Mouse (Mus musculus) stomach, embryonic 16.5 days (tissue): ENCODE measurements around the gene Ptprr. TPM values are rescaled to one million over a fixed set of nuclear protein-coding genes. Genes with fewer than 3 reads are reported as not detected.
A peak's percentile ranks its signal among the peaks of the same experiment; 100 is the strongest.

Experiments used
- ATAC-seq: fragments of 200-750 bp; cut with Nextera tagmentation; 2 replicates; pipeline ENCODE4 v1.8.0; 2017; ENCODE audit warnings: moderate number of reproducible peaks, moderate TSS enrichment; ENCODE audit not compliant: insufficient read depth, low FRiP score
- H3K27ac ChIP-seq: fragments of 300-500 bp; sonication (generic); 2 replicates; pipeline ENCODE4 v1.5.1; 2014; ENCODE audit warnings: low read length
- H3K27me3 ChIP-seq: fragments of 300-500 bp; sonication (generic); 2 replicates; pipeline ENCODE4 v1.6.1; 2014; ENCODE audit warnings: low read length, control low read depth, mixed read lengths; ENCODE audit not compliant: control insufficient read depth, insufficient read depth
- H3K36me3 ChIP-seq: fragments of 300-500 bp; sonication (generic); 2 replicates; pipeline ENCODE4 v1.6.1; 2014; ENCODE audit warnings: low read length; ENCODE audit not compliant: control insufficient read depth, insufficient read depth
- H3K4me1 ChIP-seq: fragments of 300-500 bp; sonication (generic); 2 replicates; pipeline ENCODE4 v1.6.1; 2014; ENCODE audit warnings: low read length, control low read depth, mixed read lengths; ENCODE audit not compliant: control insufficient read depth, insufficient read depth
- H3K4me2 ChIP-seq: fragments of 300-500 bp; sonication (generic); 2 replicates; pipeline ENCODE4 v1.6.1; 2014; ENCODE audit warnings: low read depth, low read length, mixed read lengths
- H3K4me3 ChIP-seq: fragments of 300-500 bp; sonication (generic); replicated peaks from 2 replicates; pipeline ENCODE4 v1.5.1; 2014; ENCODE audit warnings: mild to moderate bottlenecking, low read length
- H3K9ac ChIP-seq: fragments of 300-500 bp; sonication (generic); 2 replicates; pipeline ENCODE4 v1.6.1; 2014; ENCODE audit warnings: low read length
- H3K9me3 ChIP-seq: fragments of 300-500 bp; sonication (generic); replicated peaks from 2 replicates; pipeline ENCODE4 v1.6.1; 2016; ENCODE audit warnings: low read length, control low read depth; ENCODE audit not compliant: control insufficient read depth
- WGBS: fragments of 180-500 bp; shearing (Covaris S2); extraction: QIAGEN DNeasy Blood & Tissue Kit; methylation state at CpG from one replicate; pipeline ENCODE4 v1.1.7; 2014; 5-methylcytosine and 5-hydroxymethylcytosine counted together
- polyA plus RNA-seq: library from polyadenylated mRNA; unstranded; fragments of >200 nt; fragmentation: Nextera tagmentation; extraction: Ambion mirVana; gene quantifications from 2 replicates; pipeline ENCODE4 v1.2.1, GENCODE M21; 2015

Ptprr gene
- polyA plus RNA-seq, 1 experiment from 2014 or later = 2.3 TPM

DNA sequence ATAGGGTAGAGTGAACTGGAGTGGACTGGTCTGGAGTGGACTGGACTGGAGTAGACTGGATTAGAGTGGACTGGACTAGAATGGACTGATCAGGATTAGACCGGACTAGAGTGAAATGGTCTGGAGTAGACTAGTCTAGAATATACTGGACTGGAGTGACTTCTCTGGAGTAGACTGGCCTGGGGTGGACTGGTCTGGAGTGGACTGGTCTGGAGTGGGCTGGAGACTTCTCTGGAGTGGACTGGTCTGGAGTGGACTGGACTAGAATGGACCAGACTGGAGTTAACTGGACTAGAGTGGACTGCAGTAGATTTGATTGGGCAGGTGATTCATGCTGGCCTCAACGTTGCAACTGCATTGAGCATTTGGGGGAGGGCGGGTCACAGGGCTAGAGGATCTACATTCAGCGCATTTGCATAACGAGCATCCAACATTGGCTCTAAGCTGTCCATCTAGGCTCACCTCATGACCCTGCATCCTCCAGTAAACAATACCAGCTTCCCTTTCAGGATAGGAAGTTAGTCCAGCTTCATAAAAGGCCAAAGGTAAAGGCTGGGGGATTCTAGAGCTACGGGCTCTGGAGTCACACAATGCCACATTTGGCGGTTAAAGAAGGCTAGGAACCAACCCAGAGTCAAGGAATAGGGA is 268.8 kb downstream of the Ptprr start:
- Histone ChIP-seq H3K4me2 (no peak overlapping the region), H3K9ac (no peak overlapping the region), H3K27me3 (no peaks in the 10 kb centered on the region), H3K9me3 (no peaks in the 10 kb centered on the region), H3K4me3 (no peak overlapping the region), H3K36me3 (no peaks in the 10 kb centered on the region), H3K27ac (no peak overlapping the region; the same call in 1 of the 2 replicates), H3K4me1 (no peaks in the 10 kb centered on the region)
- 80% methylated on average over 7 of the region's 7 CpGs for WGBS
- ATAC-seq = no peak

GRCm38 (mm10) chr10:116288130-116288529 is 270.1 kb downstream of the Ptprr start:
- 38% methylated on average over 9 of the region's 9 CpGs for WGBS
- no peaks in the 10 kb centered on the region for H3K27me3 ChIP-seq
- H3K4me1 ChIP-seq = no peaks in the 10 kb centered on the region
- H3K36me3 ChIP-seq = no peaks in the 10 kb centered on the region
- no peak overlapping the region for H3K9ac ChIP-seq
- no peak overlapping the region for H3K4me2 ChIP-seq
- no peak overlapping the region for H3K4me3 ChIP-seq
- no peak for ATAC-seq
- H3K27ac ChIP-seq = no peak overlapping the region
- H3K9me3 ChIP-seq = no peaks in the 10 kb centered on the region

GRCm38 (mm10) chr10:116290483-116290882 is 272.5 kb downstream of the Ptprr start:
- WGBS = 73% methylated on average over 4 of the region's 4 CpGs
- no peak for ATAC-seq

GRCm38 (mm10) chr10:116291153-116291755 is 273.2 kb downstream of the Ptprr start:
- no peak for ATAC-seq
- Histone ChIP-seq H3K9me3 (no peaks in the 10 kb centered on the region), H3K4me3 (no peak overlapping the region), H3K27me3 (no peaks in the 10 kb centered on the region), H3K4me2 (no peak overlapping the region), H3K4me1 (no peaks in the 10 kb centered on the region), H3K36me3 (no peaks in the 10 kb centered on the region), H3K27ac (no peak overlapping the region), H3K9ac (no peak overlapping the region)
- 58% methylated on average over 8 of the region's 8 CpGs for WGBS

More at GRCm38 (mm10) chr10:116290483-116290882, 272.5 kb downstream of the Ptprr start:
- Histone ChIP-seq H3K36me3 (no peaks in the 10 kb centered on the region), H3K27ac (no peak overlapping the region), H3K4me1 (no peaks in the 10 kb centered on the region), H3K27me3 (no peaks in the 10 kb centered on the region), H3K9ac (no peak overlapping the region), H3K9me3 (no peaks in the 10 kb centered on the region), H3K4me2 (no peak overlapping the region), H3K4me3 (no peak overlapping the region)

DNA sequence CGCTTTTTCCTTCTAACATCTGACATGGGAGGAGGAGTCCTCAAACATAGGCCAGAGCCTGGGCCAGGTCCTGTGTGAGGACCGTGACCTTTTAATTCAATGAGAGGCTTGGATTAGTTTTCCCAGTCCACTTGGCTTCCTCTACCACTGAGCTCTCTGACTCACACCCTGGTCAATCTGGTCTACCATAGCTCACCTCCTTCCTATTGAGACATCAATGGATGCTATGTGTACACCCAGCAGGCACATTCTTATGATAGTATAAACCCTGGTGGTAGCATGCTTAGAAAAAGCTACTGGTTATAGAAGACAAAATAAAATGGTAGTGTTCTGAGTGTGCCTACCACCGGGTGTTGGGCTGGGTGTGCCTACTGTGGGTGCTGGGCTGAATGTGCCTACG is 278.4 kb downstream of the Ptprr start:
- Histone ChIP-seq H3K4me3 (no peak overlapping the region), H3K4me2 (no peak overlapping the region), H3K36me3 (no peaks in the 10 kb centered on the region), H3K27me3 (peaks cover 2% of the 10 kb centered on the region; the same call in 1 of the 2 replicates), H3K27ac (no peak overlapping the region), H3K9me3 (no peaks in the 10 kb centered on the region), H3K4me1 (peaks cover 6% of the 10 kb centered on the region; the same call in 1 of the 2 replicates), H3K9ac (no peak overlapping the region)
- no peak for ATAC-seq
- 90% methylated on average over 4 of the region's 4 CpGs for WGBS

DNA sequence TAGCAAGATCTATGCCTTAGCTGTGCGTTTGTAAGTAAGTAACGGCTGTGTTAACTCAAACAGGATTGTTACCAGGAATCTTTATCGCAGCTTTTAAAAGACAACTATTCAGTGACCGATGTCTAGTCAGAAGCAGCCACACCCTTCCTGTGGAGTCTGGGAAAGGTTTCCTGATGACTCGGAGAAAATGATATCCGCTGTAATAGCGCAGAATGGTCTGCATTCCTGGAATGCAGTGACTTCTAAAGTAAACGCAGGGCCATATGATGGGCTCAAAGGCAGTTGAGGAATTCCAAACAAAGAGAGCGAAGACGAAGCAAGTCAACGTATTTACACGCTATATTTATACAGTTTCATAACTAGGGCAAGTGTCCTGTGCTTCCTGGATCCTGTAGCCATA is 279.8 kb downstream of the Ptprr start:
- Histone ChIP-seq H3K27ac (no peak overlapping the region), H3K27me3 (peaks cover 11% of the 10 kb centered on the region; the same call in 1 of the 2 replicates), H3K4me3 (peak overlapping the region; percentile 14; the same call in 1 of the 2 replicates), H3K9ac (no peak overlapping the region), H3K9me3 (no peaks in the 10 kb centered on the region), H3K36me3 (no peaks in the 10 kb centered on the region), H3K4me2 (peak overlapping the region; percentile 25), H3K4me1 (peaks cover 6% of the 10 kb centered on the region; the same call in 1 of the 2 replicates)
- ATAC-seq = no peak
- 17% methylated on average over 12 of the region's 12 CpGs for WGBS

- ATAC-seq = no peak
- peak overlapping the region; percentile 47 for H3K4me3 ChIP-seq
- peaks cover 11% of the 10 kb centered on the region; the same call in 1 of the 2 replicates for H3K27me3 ChIP-seq
- H3K4me1 ChIP-seq = peaks cover 6% of the 10 kb centered on the region; the same call in 1 of the 2 replicates
- H3K27ac ChIP-seq = no peak overlapping the region
- peak overlapping the region; percentile 61 for H3K9ac ChIP-seq
- H3K4me2 ChIP-seq = peak overlapping the region; percentile 72
- H3K9me3 ChIP-seq = no peaks in the 10 kb centered on the region
- H3K36me3 ChIP-seq = no peaks in the 10 kb centered on the region
- WGBS = 24% methylated on average over 7 of the region's 7 CpGs
Observed at GRCm38 (mm10) chr10:116300824-116301223, 282.8 kb downstream of the Ptprr start.

DNA sequence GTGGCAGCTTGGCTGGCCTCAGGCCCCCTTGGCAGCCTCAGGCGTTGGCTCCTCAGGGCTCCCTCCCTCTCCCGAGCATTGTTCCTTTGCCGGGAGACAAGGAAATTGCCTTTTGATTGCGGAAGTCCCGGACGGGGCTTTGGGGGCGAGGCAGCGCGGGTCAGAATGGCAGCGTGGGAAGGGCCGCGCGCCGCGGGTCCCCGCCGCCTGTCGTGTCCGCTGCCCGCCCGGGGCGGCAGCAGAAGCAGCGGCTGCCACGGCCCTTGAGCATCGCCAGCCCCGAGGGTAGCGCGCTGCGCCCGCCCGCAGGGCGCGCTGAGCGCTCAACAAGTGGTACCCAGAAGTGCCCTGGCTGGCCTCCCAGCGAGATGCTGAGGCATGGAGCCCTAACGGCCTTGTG is 283.2 kb downstream of the Ptprr start:
- Histone ChIP-seq H3K36me3 (no peaks in the 10 kb centered on the region), H3K4me2 (peak overlapping the region; percentile 72), H3K4me3 (peak overlapping the region; percentile 47), H3K9me3 (no peaks in the 10 kb centered on the region), H3K9ac (peak overlapping the region; percentile 61), H3K27ac (no peak overlapping the region), H3K27me3 (peaks cover 11% of the 10 kb centered on the region; the same call in 1 of the 2 replicates), H3K4me1 (peaks cover 6% of the 10 kb centered on the region; the same call in 1 of the 2 replicates)
- ATAC-seq = peak; percentile 33; the same call in 1 of the 2 replicates
- under 1% methylated on average over 35 of the region's 36 CpGs for WGBS

DNA sequence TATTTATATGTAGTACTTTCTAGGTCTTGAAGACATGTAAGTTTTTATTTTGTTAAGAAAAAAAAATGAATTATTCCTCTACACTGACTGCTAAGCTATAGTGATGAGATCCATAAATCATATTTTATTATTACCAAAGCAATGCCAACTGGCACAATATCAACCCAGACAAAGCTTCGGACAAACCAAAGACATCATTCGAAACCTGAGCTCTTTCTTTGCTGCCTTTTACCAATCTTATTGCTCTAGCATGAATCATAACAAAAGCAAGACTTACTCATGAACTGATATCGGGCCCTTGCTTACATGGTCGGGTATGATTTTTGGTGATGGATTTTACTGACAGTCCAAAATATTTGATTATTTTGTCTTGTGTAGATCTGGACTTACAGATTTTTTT is 286.3 kb downstream of the Ptprr start:
- no peak overlapping the region for H3K4me2 ChIP-seq
- H3K9ac ChIP-seq = no peak overlapping the region
- no peaks in the 10 kb centered on the region for H3K9me3 ChIP-seq
- ATAC-seq = no peak
- peaks cover 11% of the 10 kb centered on the region; the same call in 1 of the 2 replicates for H3K27me3 ChIP-seq
- H3K4me3 ChIP-seq = no peak overlapping the region
- WGBS = 88% methylated on average over 4 of the region's 4 CpGs
- H3K27ac ChIP-seq = no peak overlapping the region
- H3K36me3 ChIP-seq = no peaks in the 10 kb centered on the region
- H3K4me1 ChIP-seq = no peaks in the 10 kb centered on the region
